Mouse (Mus musculus): Measurements from ENCODE around the gene Stat4. TPM values are rescaled to one million over a fixed set of nuclear protein-coding genes. Genes with fewer than 3 reads are reported as not detected.

Gene Stat4
- polyA plus RNA-seq, 1 experiment, result not detected

GRCm38 (mm10) chr1:52086236-52086635 lies 99.3 kb downstream of the Stat4 start:
- no peak overlapping the region for H3K27ac ChIP-seq (ENCODE audit: insufficient read depth, low read length)
- TF ChIP-seq POLR2A (IDR thresholded peaks at IDR 0.05; ENCODE audit: low read depth, low read length) (no peak), CTCF (IDR thresholded peaks at IDR 0.05; ENCODE audit: borderline replicate concordance, insufficient read depth, low read length) (no peak)
- no peaks in the 10 kb centered on the region for H3K4me1 ChIP-seq (ENCODE audit: control insufficient read depth, insufficient read depth, low read length)
- H3K4me3 ChIP-seq (ENCODE audit: insufficient read depth, low read length), result no peak overlapping the region

GRCm38 (mm10) chr1:52087128-52087527 lies 100.2 kb downstream of the Stat4 start:
- Histone ChIP-seq H3K4me1 (ENCODE audit: control insufficient read depth, insufficient read depth, low read length) (no peaks in the 10 kb centered on the region), H3K27ac (ENCODE audit: insufficient read depth, low read length) (no peak overlapping the region), H3K4me3 (ENCODE audit: insufficient read depth, low read length) (no peak overlapping the region)
- TF ChIP-seq CTCF (IDR thresholded peaks at IDR 0.05; ENCODE audit: borderline replicate concordance, insufficient read depth, low read length), result no peak
- TF ChIP-seq POLR2A (IDR thresholded peaks at IDR 0.05; ENCODE audit: low read depth, low read length), result no peak

GRCm38 (mm10) chr1:52088634-52089033 lies 101.7 kb downstream of the Stat4 start:
- no peak for TF ChIP-seq POLR2A (IDR thresholded peaks at IDR 0.05; ENCODE audit: low read depth, low read length)
- TF ChIP-seq CTCF (IDR thresholded peaks at IDR 0.05; ENCODE audit: borderline replicate concordance, insufficient read depth, low read length), result no peak
- Histone ChIP-seq H3K4me1 (ENCODE audit: control insufficient read depth, insufficient read depth, low read length) (no peaks in the 10 kb centered on the region), H3K4me3 (ENCODE audit: insufficient read depth, low read length) (no peak overlapping the region), H3K27ac (ENCODE audit: insufficient read depth, low read length) (no peak overlapping the region)

GRCm38 (mm10) chr1:52098618-52099232 lies 111.8 kb downstream of the Stat4 start:
- H3K4me3 ChIP-seq (ENCODE audit: insufficient read depth, low read length), result no peak overlapping the region
- no peak for TF ChIP-seq CTCF (IDR thresholded peaks at IDR 0.05; ENCODE audit: borderline replicate concordance, insufficient read depth, low read length)
- TF ChIP-seq POLR2A (IDR thresholded peaks at IDR 0.05; ENCODE audit: low read depth, low read length), result no peak
- H3K4me1 ChIP-seq (ENCODE audit: control insufficient read depth, insufficient read depth, low read length), result no peaks in the 10 kb centered on the region
- no peak overlapping the region for H3K27ac ChIP-seq (ENCODE audit: insufficient read depth, low read length)

GRCm38 (mm10) chr1:52100496-52100895 lies 113.5 kb downstream of the Stat4 start:
- no peak overlapping the region for H3K27ac ChIP-seq (ENCODE audit: insufficient read depth, low read length)
- no peaks in the 10 kb centered on the region for H3K4me1 ChIP-seq (ENCODE audit: control insufficient read depth, insufficient read depth, low read length)
- no peak overlapping the region for H3K4me3 ChIP-seq (ENCODE audit: insufficient read depth, low read length)
- TF ChIP-seq POLR2A (IDR thresholded peaks at IDR 0.05; ENCODE audit: low read depth, low read length), result no peak
- peak; percentile 46; the same call in 1 of the 2 replicates for TF ChIP-seq CTCF (IDR thresholded peaks at IDR 0.05; ENCODE audit: borderline replicate concordance, insufficient read depth, low read length)

- H3K4me1 ChIP-seq (ENCODE audit: control insufficient read depth, insufficient read depth, low read length), result no peaks in the 10 kb centered on the region
- TF ChIP-seq CTCF (IDR thresholded peaks at IDR 0.05; ENCODE audit: borderline replicate concordance, insufficient read depth, low read length) (no peak), POLR2A (IDR thresholded peaks at IDR 0.05; ENCODE audit: low read depth, low read length) (no peak)
- no peak overlapping the region for H3K4me3 ChIP-seq (ENCODE audit: insufficient read depth, low read length)
- H3K27ac ChIP-seq (ENCODE audit: insufficient read depth, low read length), result no peak overlapping the region
Measured at GRCm38 (mm10) chr1:52102795-52103194, 115.8 kb downstream of the Stat4 start.

GRCm38 (mm10) chr1:52107206-52107605 lies 120.3 kb downstream of the Stat4 start:
- no peak overlapping the region for H3K4me3 ChIP-seq (ENCODE audit: insufficient read depth, low read length)
- TF ChIP-seq POLR2A (IDR thresholded peaks at IDR 0.05; ENCODE audit: low read depth, low read length), result no peak
- no peak for TF ChIP-seq CTCF (IDR thresholded peaks at IDR 0.05; ENCODE audit: borderline replicate concordance, insufficient read depth, low read length)
- no peaks in the 10 kb centered on the region; the same call in 1 of the 2 replicates for H3K4me1 ChIP-seq (ENCODE audit: control insufficient read depth, insufficient read depth, low read length)

GRCm38 (mm10) chr1:52111217-52111616 lies 124.3 kb downstream of the Stat4 start:
- Histone ChIP-seq H3K4me3 (ENCODE audit: insufficient read depth, low read length) (no peak overlapping the region), H3K27ac (ENCODE audit: insufficient read depth, low read length) (no peak overlapping the region)

More at GRCm38 (mm10) chr1:52107206-52107605, 120.3 kb downstream of the Stat4 start:
- H3K27ac ChIP-seq (ENCODE audit: insufficient read depth, low read length), result no peak overlapping the region

GRCm38 (mm10) chr1:52112301-52112700 lies 125.4 kb downstream of the Stat4 start:
- peak overlapping the region; percentile 87 for H3K27ac ChIP-seq (ENCODE audit: insufficient read depth, low read length)
- H3K4me3 ChIP-seq (ENCODE audit: insufficient read depth, low read length), result no peak overlapping the region
- H3K4me1 ChIP-seq (ENCODE audit: control insufficient read depth, insufficient read depth, low read length), result peaks cover 3% of the 10 kb centered on the region
- TF ChIP-seq POLR2A (IDR thresholded peaks at IDR 0.05; ENCODE audit: low read depth, low read length), result no peak
- no peak for TF ChIP-seq CTCF (IDR thresholded peaks at IDR 0.05; ENCODE audit: borderline replicate concordance, insufficient read depth, low read length)

More at GRCm38 (mm10) chr1:52111217-52111616, 124.3 kb downstream of the Stat4 start:
- H3K4me1 ChIP-seq (ENCODE audit: control insufficient read depth, insufficient read depth, low read length), result peaks cover 3% of the 10 kb centered on the region
- TF ChIP-seq POLR2A (IDR thresholded peaks at IDR 0.05; ENCODE audit: low read depth, low read length) (no peak), CTCF (IDR thresholded peaks at IDR 0.05; ENCODE audit: borderline replicate concordance, insufficient read depth, low read length) (no peak)

- Histone ChIP-seq H3K4me3 (ENCODE audit: insufficient read depth, low read length) (no peak overlapping the region), H3K27ac (ENCODE audit: insufficient read depth, low read length) (peak overlapping the region; percentile 98), H3K4me1 (ENCODE audit: control insufficient read depth, insufficient read depth, low read length) (peaks cover 3% of the 10 kb centered on the region)
- TF ChIP-seq CTCF (IDR thresholded peaks at IDR 0.05; ENCODE audit: borderline replicate concordance, insufficient read depth, low read length) (no peak), POLR2A (IDR thresholded peaks at IDR 0.05; ENCODE audit: low read depth, low read length) (peak; percentile 93; the same call in 1 of the 2 replicates)
Measured at GRCm38 (mm10) chr1:52113067-52113665, 126.2 kb downstream of the Stat4 start.

All from embryonic fibroblast, embryonic 13.5 days (primary cell).